Mouse (Mus musculus): ENCODE results near the gene Pdcl. TPM values are rescaled to one million over a fixed set of nuclear protein-coding genes. Genes with fewer than 3 reads are reported as not detected.

The Pdcl gene
- total RNA-seq (2023): 23.3 TPM

DNA sequence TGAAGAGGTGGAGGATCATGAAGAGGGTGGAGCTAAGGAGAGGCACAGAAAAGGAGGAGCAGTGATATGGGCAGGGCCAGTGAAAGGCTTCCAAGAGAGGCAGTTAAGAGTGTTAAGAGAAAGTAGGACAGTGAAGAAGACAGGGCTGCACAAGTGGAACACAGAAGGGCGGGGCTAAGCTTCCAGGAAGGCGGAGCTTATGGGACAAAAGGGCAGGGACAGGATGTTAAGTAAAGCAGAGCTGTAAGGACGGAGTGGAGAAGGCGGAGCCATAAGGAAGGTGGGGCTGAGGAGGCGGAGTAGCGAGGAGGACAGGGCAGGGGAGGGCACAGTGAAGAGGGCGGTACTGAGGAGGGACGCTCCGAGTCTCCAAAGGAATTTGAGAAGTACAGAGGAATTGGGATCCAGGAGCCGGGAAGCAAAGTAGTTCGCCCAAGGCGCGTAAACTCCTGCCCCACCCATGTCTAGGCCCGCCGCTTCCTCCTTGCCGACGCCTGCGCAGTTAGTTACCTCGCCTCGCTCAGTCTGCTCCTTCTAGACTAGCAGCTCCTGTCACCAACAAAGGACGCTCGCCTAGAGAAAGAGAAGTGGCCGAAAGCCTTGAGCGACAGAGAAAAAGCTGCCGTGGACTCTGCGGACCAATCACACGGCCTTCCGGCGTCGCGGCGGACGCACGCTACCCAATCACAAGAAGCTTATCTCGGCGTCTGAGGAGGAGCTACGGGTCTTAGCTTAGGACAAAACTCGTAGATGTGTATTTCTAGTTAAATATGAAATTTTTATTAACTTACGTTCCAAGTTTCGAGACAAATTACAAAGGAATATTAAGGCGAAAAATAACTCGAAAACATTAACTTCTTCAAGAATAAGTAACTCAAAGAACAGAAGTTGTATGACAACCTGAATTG is at the start of gene Pdcl:
Pdcl (minus strand) TSS at position 700 of the 908 bp plus-strand sequence.

DNA sequence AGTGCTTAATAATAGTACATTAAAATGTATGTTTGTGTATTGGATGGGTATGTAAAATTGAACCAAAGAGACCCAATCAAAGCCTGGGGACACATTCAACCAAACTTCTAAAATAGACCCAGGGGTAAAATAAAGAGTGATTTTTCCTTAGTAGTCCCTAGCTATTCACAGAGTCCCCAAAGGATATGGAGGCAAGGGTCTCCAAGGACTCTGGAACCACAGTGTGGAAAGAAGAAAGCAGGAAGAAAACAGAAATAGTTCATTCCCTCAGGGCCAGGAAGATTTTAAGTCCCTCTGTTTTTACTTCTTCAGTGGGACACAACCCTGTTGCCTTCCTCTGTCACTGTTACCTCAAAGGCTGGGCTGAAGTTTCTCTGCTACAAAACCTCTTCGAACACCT is 32.9 kb downstream of the Pdcl start, which contains the start of gene Olfr368:
Olfr368 (plus strand) TSS at position 301 of the 400 bp plus-strand sequence.

Other genes with a start within 250 kb of the Pdcl start
- gene Olfr362, start 241.4 kb downstream of the Pdcl start, total RNA-seq (2023): not detected
- not detected for gene Olfr364-ps1, start 220.0 kb downstream of the Pdcl start, total RNA-seq (2023)
- not detected for gene Olfr365, start 171.1 kb downstream of the Pdcl start, total RNA-seq (2023)
- gene Olfr366, start 147.8 kb downstream of the Pdcl start, total RNA-seq (2023): not detected
- gene Olfr368, start 32.8 kb downstream of the Pdcl start, total RNA-seq (2023): not detected
- gene Rc3h2, start 63.6 kb upstream of the Pdcl start, total RNA-seq (2023): 58.3 TPM
- gene Zbtb26, start 83.8 kb upstream of the Pdcl start, total RNA-seq (2023): 1.9 TPM
- gene Zbtb6, start 83.8 kb upstream of the Pdcl start, total RNA-seq (2023): 15.2 TPM
- gene Rabgap1, start 83.9 kb upstream of the Pdcl start, total RNA-seq (2023): 47.3 TPM
- gene Gpr21, start 157.0 kb upstream of the Pdcl start, total RNA-seq (2023): 4.3 TPM

Data from CD4-positive naive resting alpha-beta T cell, adult 76 days (primary cell).